Mouse (Mus musculus): ENCODE measurements around the gene Vmn1r179. TPM values are rescaled to one million over a fixed set of nuclear protein-coding genes. Genes with fewer than 3 reads are reported as not detected.

The Vmn1r179 gene
- not detected for total RNA-seq (2023)

DNA sequence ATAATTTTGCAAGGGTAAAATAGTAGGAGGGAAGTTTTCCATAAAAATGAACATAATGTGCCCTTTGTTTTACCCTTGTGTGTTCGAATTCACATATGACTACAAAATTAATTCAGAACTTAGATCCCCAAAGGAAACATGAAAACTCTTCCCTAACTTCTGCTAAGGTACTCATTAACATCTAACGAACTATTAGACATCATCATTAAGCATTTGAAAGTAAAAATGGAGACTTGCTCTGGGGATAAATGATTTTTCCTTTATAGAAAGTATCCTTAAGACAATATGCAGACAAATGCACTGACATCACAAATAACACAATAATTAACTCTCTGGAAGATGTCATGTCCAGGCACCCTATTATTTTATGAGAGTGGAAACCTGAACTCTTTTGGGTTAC, at the start of gene Vmn1r179:
Gene Vmn1r179 (plus strand): TSS at position 301 of the 400 bp plus-strand sequence.

DNA sequence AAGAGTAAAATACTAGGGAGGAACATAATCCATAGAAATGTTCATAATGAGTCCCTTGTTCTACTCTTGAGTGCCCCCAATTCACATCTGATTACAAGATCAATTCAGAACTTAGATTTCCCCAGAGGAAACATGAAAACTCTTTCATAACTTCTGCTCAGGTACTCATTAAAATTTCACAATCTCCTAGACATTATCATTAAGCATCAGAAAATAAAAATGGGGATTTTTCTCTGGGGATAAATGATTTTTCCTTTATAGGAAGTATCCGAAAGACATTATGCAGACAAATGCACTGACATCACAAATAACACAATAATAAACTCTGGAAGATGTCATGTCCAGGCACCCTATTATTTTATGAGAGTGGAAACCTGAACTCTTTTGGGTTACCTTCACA, 35.1 kb upstream of the Vmn1r179 start, which contains the start of gene Vmn1r178:
Gene Vmn1r178 (plus strand): TSS at position 301 of the 400 bp plus-strand sequence.

DNA sequence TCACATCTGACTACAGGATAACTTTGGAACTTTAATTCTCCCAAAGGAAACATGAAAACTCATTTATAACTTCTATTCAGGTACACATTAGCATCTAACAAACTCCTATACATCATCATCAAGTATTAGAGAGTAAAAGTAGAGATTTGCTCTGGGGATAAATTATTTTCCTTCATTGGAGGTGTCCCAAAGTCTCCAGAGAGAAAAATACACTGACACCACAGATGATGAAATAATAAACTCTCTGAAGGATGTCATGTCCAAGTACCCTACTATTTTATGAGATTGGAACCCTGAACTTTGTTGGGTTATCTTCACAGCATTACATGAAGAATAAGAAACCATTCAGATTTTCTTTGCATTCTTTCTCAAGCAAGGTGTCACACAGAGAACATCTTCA, 23.6 kb downstream of the Vmn1r179 start, which contains the start of gene Vmn1r180:
Gene Vmn1r180 (plus strand): TSS at position 301 of the 400 bp plus-strand sequence.

DNA sequence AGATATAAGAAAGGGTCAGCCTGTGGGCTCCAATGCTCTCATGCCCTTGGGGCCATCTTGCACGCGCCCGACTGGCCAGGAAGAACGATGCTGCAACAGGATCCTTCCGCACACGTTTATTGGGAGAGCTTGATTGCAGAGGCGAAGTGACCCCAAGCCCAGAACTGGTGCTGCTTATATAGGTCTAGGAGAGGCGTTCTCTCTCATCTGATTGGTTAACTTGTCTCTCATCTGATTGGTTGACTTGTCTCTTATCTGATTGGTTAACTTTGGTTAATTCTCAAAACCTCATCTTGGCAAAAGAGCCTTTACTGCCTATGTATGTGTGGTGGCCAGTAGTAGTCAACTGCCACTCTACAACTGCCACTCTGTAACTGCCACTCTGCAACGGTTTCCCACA, 47.5 kb downstream of the Vmn1r179 start, which contains the start of gene Vmn1r181:
Gene Vmn1r181 (plus strand): TSS at position 301 of the 400 bp plus-strand sequence.

Other genes starting within 250 kb of the Vmn1r179 start
- gene Vmn1r173, start 226.3 kb upstream of the Vmn1r179 start, total RNA-seq (2023): not detected
- gene Vmn1r174, start 174.7 kb upstream of the Vmn1r179 start, total RNA-seq (2023): not detected
- gene Vmn1r175, start 116.3 kb upstream of the Vmn1r179 start, total RNA-seq (2023): not detected
- gene Vmn1r176, start 89.6 kb upstream of the Vmn1r179 start, total RNA-seq (2023): not detected
- gene Vmn1r177, start 60.5 kb upstream of the Vmn1r179 start, total RNA-seq (2023): not detected
- not detected for gene Vmn1r178, start 35.0 kb upstream of the Vmn1r179 start, total RNA-seq (2023)
- not detected for gene Vmn1r180, start 23.7 kb downstream of the Vmn1r179 start, total RNA-seq (2023)
- gene Vmn1r181, start 47.6 kb downstream of the Vmn1r179 start, total RNA-seq (2023): not detected
- not detected for gene V1rd19, start 74.7 kb downstream of the Vmn1r179 start, total RNA-seq (2023)
- not detected for gene Vmn1r183, start 126.3 kb downstream of the Vmn1r179 start, total RNA-seq (2023)
- gene Zfp180, start 154.9 kb downstream of the Vmn1r179 start, total RNA-seq (2023): 10 to 100 TPM; 37.5 to 41.5 TPM
- gene Zfp112, start 185.3 kb downstream of the Vmn1r179 start, total RNA-seq (2023): 1 to 10 TPM; 5.9 to 6.7 TPM
- 10 to 100 TPM; 10.0 to 10.5 TPM for gene Zfp235, start 207.2 kb downstream of the Vmn1r179 start, total RNA-seq (2023)
- under 1 TPM; 0.24 to 0.84 TPM for gene Zfp114, start 248.1 kb downstream of the Vmn1r179 start, total RNA-seq (2023)